Mouse (Mus musculus) gastrocnemius, postnatal 36 days (tissue): ENCODE data around the gene Nlrx1. TPM values are rescaled to one million over a fixed set of nuclear protein-coding genes. Genes with fewer than 3 reads are reported as not detected.
"Not testable (repeated sequence)": the region's sequence is repeated elsewhere in the genome, so short reads cannot be mapped to it uniquely, and the experiment has no call there.

ENCODE experiments used
- DNase-seq, 2 experiments: peaks; one replicate each; pipeline ENCODE4 v3.0.0; 2022
- intact Hi-C: fragments of 180-260 bp; cut with DNase I; formaldehyde crosslinking; loops from one replicate; pipeline ENCODE4 v1.15.1; 2025
- long read RNA-seq, 2 experiments: library from polyadenylated mRNA; stranded (forward); transcript quantifications; one replicate each; pipeline ENCODE4 v2.0.0; 2021
- total RNA-seq, 2 experiments: library from RNA; stranded (reverse); gene quantifications; 2 replicates each; pipeline ENCODE4 v1.2.3; 2021

Gene Nlrx1
- total RNA-seq: 10 to 100 TPM; 22.4 to 22.6 TPM
- long read RNA-seq, experiment 1, partial matches to known transcripts: 6 of 16 reads
- long read RNA-seq, experiment 1, other reads (novel, unspliced or antisense): 10 of 16 reads
- long read RNA-seq, experiment 2, partial matches to known transcripts: 6 of 17 reads
- long read RNA-seq, experiment 2, other reads (novel, unspliced or antisense): 11 of 17 reads

DNA sequence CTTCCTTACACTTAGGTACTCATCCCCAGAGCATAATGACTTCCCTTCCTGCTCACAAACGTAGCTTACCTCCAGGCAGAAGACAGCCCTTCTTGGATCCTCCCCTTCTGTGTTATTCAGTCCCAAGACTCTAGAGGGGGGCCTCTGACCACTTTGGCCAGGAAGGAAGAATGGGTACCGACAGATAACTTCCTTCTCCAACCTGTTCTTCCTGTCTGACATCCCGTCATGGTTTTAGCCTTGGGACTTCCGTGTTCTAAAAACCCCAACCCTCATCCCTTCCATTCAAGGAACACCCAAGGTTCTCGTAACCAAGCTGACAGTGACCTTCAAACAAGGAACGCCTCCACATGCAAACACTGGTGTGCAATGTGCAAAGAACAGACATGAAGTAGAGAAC, at the start of gene Nlrx1:
Gene Nlrx1, minus strand, starts transcription at position 168 of the 400 bp plus-strand sequence.
- no peak for DNase-seq

DNA sequence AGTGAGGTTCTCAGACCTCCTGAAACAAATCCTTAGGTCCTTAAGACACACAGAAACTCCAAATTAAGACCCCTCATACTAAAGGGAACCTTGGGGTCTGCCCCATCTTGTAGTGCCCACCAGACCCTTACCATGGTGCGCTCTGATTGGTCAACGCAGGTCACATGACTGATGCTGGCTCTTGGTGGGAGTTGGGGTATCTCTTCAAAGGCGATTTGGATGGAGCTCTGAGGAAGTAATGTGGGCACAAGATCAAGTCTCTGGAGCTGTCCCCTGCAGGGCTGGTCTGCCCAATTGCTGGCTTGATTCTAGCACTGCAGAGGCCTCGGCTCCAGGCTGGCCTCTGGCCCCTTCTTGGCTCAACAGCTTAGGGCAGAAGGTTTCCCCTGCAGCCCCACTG, 49.1 kb upstream of the Nlrx1 start:
- no peak for DNase-seq
- intact Hi-C loops: no loop called here

More for the DNA sequence above, at the start of gene Nlrx1:
- intact Hi-C loops: no loop called here

DNA sequence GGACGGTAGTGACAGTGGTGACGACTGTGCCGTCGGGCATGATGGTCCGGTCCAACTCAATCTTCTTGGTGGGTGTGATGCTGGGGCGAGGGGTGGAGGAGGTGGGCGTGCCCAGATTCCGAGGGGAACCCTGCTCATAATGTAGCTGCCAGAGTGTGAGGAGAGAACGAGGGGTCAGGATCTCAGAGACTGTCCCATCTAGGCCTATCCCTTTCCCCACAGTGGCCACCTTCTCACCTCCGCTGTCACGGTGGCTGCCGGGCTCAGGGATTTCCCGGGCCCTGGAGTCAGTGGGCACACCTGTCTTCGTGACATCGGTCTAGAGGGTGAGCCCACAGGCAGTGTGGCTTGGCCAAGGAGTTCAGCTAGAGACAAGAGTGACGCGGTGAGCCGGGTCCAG, 46.5 kb upstream of the Nlrx1 start:
- no peak for DNase-seq
- intact Hi-C loops: no loop called here

DNA sequence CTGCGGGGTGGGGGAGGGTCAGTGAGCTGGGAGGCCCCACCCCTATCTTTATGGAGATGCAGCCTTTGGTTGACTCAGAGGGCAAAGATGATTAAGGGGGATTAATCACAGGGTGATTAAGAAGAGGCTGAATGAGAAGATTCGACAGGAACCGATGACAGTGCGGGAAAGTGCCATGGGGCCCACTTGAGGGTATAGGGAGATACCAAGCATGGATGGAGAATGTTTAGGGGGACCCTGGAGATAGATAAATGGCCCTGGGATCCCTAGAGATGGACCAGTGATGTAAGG, 45.8 kb upstream of the Nlrx1 start:
- intact Hi-C loops: no loop called here
- DNase-seq: no peak

GRCm38 (mm10) chr9:44313476-44314256, 45.3 kb upstream of the Nlrx1 start:
- DNase-seq: no peak
- intact Hi-C loops: no loop called here

GRCm38 (mm10) chr9:44311136-44312134, 43.0 kb upstream of the Nlrx1 start:
- no peak for DNase-seq
- intact Hi-C loops: no loop called here

- intact Hi-C loops: no loop called here
- no peak for DNase-seq
Observed at GRCm38 (mm10) chr9:44310750-44311135, 42.3 kb upstream of the Nlrx1 start.

DNA sequence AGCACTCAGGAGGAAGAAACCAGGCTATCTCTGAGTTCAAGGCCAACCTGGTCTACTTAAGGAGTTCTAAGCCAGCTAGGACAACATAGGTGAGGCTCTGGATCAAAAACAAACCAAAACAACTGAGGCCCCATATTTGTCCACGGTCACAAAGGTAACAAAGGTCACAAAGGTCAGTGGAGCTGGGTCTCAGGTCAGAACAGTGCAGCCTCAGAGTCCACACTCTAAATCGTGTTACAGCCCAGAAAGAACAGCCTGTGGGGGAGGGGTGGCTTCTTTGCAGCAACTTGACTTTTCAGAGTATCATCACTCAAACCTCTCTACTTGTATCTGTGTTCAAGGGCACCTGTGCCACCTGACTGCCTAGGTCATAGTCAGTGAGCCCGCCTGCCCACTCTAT, 41.4 kb upstream of the Nlrx1 start:
- DNase-seq: no peak
- intact Hi-C loops: loop anchor here (5.0 kb wide), 1 partner anchor 33 kb away; the partner anchor contains the start of gene Hmbs

DNA sequence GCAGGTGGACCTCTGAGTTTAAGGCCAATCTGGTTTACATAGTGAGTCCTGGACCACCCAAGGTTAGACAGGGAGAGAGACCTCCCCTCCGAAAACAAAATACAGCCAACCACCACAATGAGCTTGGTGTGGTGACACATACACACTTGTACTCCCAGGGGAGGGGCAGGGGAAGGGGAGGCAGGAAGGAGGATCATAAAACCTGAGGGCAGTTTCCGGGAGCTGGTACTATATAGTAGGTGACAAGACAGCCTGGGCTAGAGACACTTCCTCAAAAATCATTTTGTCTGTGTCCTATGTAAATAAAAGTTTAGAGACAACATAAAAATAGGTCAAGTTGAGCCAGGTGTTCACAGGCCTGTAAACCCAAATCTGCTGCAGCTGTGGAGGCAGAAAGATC, 38.8 kb upstream of the Nlrx1 start:
- intact Hi-C loops: loop anchor here (5.0 kb wide), 1 partner anchor 35 kb away; the partner anchor contains the start of gene Hmbs
- no peak for DNase-seq

GRCm38 (mm10) chr9:44306532-44306931, 38.1 kb upstream of the Nlrx1 start:
- DNase-seq: no peak
- intact Hi-C loops: loop anchor here (5.0 kb wide), 1 partner anchor 36 kb away; the partner anchor contains the start of gene Hmbs

- intact Hi-C loops: loop anchor here (2.0 to 5.0 kb wide), 2 partner anchors 15 to 37 kb away; partner anchors contain the start of genes C2cd2l and Hmbs
- peak; percentile 96 to 99 for DNase-seq
Observed at GRCm38 (mm10) chr9:44305466-44306079, 37.2 kb upstream of the Nlrx1 start, which contains the start of gene Hinfp. Hinfp (minus strand) TSS chr9:44305671.

GRCm38 (mm10) chr9:44300001-44300400, 31.6 kb upstream of the Nlrx1 start:
- intact Hi-C loops, DNase-seq: not testable (repeated sequence)

GRCm38 (mm10) chr9:44292490-44292889, 24.1 kb upstream of the Nlrx1 start:
- DNase-seq: no peak
- intact Hi-C loops: no loop called here

GRCm38 (mm10) chr9:44288959-44289291, 20.5 kb upstream of the Nlrx1 start:
- intact Hi-C loops: no loop called here
- no peak for DNase-seq

GRCm38 (mm10) chr9:44288076-44288958, 19.9 kb upstream of the Nlrx1 start, which contains the start of gene Abcg4:
Abcg4 (minus strand) TSS chr9:44288615.
- DNase-seq: no peak
- intact Hi-C loops: no loop called here

- intact Hi-C loops: no loop called here
- DNase-seq: no peak
Observed at GRCm38 (mm10) chr9:44287401-44288075, 19.1 kb upstream of the Nlrx1 start.

DNA sequence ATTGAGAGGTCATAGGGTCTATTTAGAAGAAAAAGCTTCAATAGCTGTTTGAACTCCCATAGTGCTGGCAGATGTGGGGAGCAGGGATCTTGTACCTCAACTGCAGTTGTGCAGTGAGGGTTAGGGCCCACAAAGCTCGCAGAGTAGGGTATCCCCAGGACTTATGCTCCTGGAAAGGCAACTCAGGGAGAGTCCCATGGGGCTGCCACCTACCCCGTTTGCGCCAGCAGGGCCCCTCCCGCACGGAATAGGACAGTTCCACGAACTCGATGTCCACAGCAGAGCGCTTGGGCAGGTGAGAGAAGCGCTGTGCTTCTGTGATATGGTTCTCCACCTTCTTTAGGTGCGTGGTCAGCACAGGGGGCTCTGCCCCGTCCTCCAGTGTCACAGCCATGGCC, 18.6 kb upstream of the Nlrx1 start:
- intact Hi-C loops: no loop called here
- DNase-seq: no peak

DNA sequence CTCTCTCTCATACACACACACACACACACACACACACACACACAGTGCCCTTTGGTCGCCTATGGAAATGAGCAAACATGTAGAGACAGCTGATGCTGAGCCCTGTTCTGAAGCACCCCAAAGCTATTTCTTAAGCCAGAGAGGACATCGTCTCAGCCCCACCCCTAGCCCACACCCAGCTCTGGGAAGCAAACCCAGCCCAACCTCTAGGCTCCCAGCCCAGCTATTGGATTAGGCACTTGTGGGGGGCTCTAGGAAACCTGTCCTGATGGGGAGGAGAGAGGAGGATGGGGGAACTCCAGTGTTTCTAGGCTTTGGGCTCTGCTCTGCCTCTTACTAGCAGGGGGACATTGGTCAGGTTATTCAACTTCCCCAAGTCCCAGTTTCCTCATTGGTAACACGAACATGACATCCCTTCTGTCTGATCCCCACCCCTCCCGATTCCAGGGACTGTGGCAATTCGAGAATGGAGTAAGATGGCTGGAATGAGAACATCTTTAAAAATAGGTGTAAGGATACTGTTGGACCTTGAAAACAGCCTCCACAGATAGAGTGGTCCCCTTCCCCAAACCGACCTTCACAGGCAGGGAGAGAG, 18.0 kb upstream of the Nlrx1 start:
- intact Hi-C loops: no loop called here
- no peak for DNase-seq
